Mouse (Mus musculus) embryonic fibroblast, embryonic 13.5 days (primary cell): ENCODE measurements around the gene Gjb2.

Source experiments
- CTCF ChIP-seq: IDR thresholded peaks from 2 replicates; pipeline ENCODE4 v1.5.1; 2011; ENCODE audit warnings: mild to moderate bottlenecking, control low read depth, low read length, moderate library complexity, borderline replicate concordance; ENCODE audit not compliant: insufficient read depth
- POLR2A ChIP-seq: IDR thresholded peaks from 2 replicates; pipeline ENCODE4 v1.6.1; 2011; ENCODE audit warnings: low read depth, mild to moderate bottlenecking, control low read depth, low read length, moderate library complexity

DNA sequence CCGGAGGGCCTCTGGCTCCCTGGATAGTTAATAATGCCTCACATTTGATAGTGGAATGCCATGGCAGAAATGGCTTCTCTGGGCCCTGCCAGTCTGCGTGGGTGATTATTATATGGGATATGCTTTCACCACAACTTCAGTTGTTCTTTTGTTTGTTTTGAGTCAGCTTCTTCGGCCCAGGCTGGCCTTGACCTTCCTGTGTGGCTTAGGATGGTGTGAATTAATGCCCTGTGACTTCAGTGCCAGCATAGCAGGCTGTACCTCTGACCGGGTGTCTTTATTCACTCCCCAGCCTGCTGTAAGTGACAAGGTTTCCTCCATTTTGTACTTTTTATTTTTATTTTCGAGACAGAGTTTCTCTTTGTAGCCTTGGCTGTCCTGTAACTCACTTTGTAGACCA lies 3.4 kb upstream of the Gjb2 start:
- TF ChIP-seq CTCF (no peak), POLR2A (no peak)
